Mouse (Mus musculus) ES-E14 (cell line): ENCODE data around the gene Dab2. TPM values are rescaled to one million over a fixed set of nuclear protein-coding genes. Genes with fewer than 3 reads are reported as not detected.

ENCODE experiments used
- DNase-seq: peaks from one replicate; pipeline ENCODE4 v3.0.0-alpha.2; 2013; ENCODE audit warnings: low read depth, low spot score
- H3K27ac ChIP-seq: 2 replicates; pipeline ENCODE4 v1.5.1; 2012; ENCODE audit warnings: low read depth, mild to moderate bottlenecking, low read length, moderate library complexity, mixed read lengths; ENCODE audit not compliant: poor library complexity, insufficient read depth, severe bottlenecking
- H3K36me3 ChIP-seq: 2 replicates; pipeline ENCODE4 v1.6.1; 2012; ENCODE audit warnings: mild to moderate bottlenecking, low read length, moderate library complexity, mixed read lengths; ENCODE audit not compliant: control insufficient read depth, poor library complexity, insufficient read depth, severe bottlenecking
- H3K4me1 ChIP-seq, 2 experiments: fragments of 150-350 bp in 1 of 2; sonication (generic) in 1 of 2; 2 replicates each; pipeline ENCODE4 v1.6.1; 2012; ENCODE audit warnings: low read length in 2 of 2, mild to moderate bottlenecking in 1 of 2, mixed read lengths in 1 of 2; ENCODE audit not compliant: control insufficient read depth in 2 of 2, insufficient read depth in 2 of 2, poor library complexity in 1 of 2
- H3K4me3 ChIP-seq, 2 experiments: fragments of 150-350 bp in 1 of 2; sonication (generic) in 1 of 2; 2 replicates each; pipeline ENCODE4 v1.5.1; 2012; ENCODE audit warnings: low read length in 2 of 2, low read depth in 1 of 2, mild to moderate bottlenecking in 1 of 2, mixed read lengths in 1 of 2; ENCODE audit not compliant: insufficient read depth in 1 of 2, poor library complexity in 1 of 2, severe bottlenecking in 1 of 2
- H3K9ac ChIP-seq: 2 replicates; pipeline ENCODE4 v1.6.1; 2012; ENCODE audit warnings: low read depth, mild to moderate bottlenecking, low read length, mixed read lengths; ENCODE audit not compliant: poor library complexity, insufficient read depth, severe bottlenecking
- H3K9me3 ChIP-seq: fragments of 150-350 bp; sonication (generic); 2 replicates; pipeline ENCODE4 v1.6.1; 2012; ENCODE audit warnings: low read depth, mild to moderate bottlenecking, low read length; ENCODE audit not compliant: control insufficient read depth, insufficient read depth
- CHD2 ChIP-seq: IDR thresholded peaks from 2 replicates; pipeline ENCODE4 v1.6.1; 2014; ENCODE audit warnings: mild to moderate bottlenecking, low read depth, low read length, inconsistent platforms
- HCFC1 ChIP-seq: IDR thresholded peaks from 2 replicates; pipeline ENCODE4 v1.6.1; 2012; ENCODE audit warnings: low read length, inconsistent platforms, borderline replicate concordance; ENCODE audit not compliant: insufficient read depth
- MAFK ChIP-seq: IDR thresholded peaks from 2 replicates; pipeline ENCODE4 v1.6.1; 2014; ENCODE audit warnings: mild to moderate bottlenecking, low read depth, low read length, inconsistent platforms; ENCODE audit not compliant: insufficient read depth
- ZC3H11A ChIP-seq: IDR thresholded peaks from 2 replicates; pipeline ENCODE4 v1.6.1; 2012; ENCODE audit warnings: low read depth, mild to moderate bottlenecking, inconsistent platforms, low read length, borderline replicate concordance
- ZNF384 ChIP-seq: IDR thresholded peaks from 2 replicates; pipeline ENCODE4 v1.6.1; 2012; ENCODE audit warnings: low read depth, low read length, inconsistent platforms
- in situ Hi-C, 2 experiments: fragments of 600-800 bp; cut with MboI; formaldehyde crosslinking; loops; one replicate each; pipeline ENCODE4 v1.15.1; 2025; ENCODE audit warnings: low sequenced_read_pairs in 2 of 2, inconsistent platforms in 1 of 2; ENCODE audit not compliant: unreplicated experiment in 2 of 2
- total RNA-seq: library from RNA; depleted of rRNA; stranded (reverse); fragments of 300-350 nt; gene quantifications from 2 replicates; pipeline ENCODE4 v1.2.3, GENCODE M21; 2012; rRNA removed

The Dab2 gene
- total RNA-seq, 1 experiment, result 11.5 TPM

DNA sequence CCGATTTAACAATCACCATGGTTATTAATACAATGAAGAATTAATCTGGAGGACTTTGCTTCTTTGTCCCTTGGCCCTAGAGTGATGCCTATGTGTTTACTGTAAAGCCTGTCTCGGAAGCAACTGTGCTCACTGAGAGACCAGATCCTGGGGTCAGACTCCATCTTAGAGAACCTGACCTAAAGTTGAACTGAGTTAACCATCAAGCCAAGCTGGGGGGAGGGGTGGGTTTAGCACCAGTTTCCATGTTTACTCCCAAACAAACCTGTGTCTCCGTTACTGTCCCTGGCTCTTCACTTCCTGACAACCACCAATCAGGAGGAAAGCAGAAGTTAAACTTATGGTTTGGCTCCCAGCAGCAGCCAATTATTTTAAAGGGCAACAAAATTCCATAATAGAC lies 184.0 kb downstream of the Dab2 start:
- H3K27ac ChIP-seq, result no peak overlapping the region
- TF ChIP-seq ZNF384, result no peak
- TF ChIP-seq MAFK, result no peak
- TF ChIP-seq HCFC1, result no peak
- TF ChIP-seq CHD2, result no peak
- TF ChIP-seq ZC3H11A, result no peak
- no peaks in the 10 kb centered on the region for H3K36me3 ChIP-seq
- no peak overlapping the region for H3K9ac ChIP-seq
- no peaks in the 10 kb centered on the region for H3K4me1 ChIP-seq
- H3K4me3 ChIP-seq, result no peak overlapping the region
- in situ Hi-C loops, result no loop called here
- no peaks in the 10 kb centered on the region for H3K9me3 ChIP-seq
- DNase-seq, result no peak

Other genes starting within 250 kb of the Dab2 start
- not detected in 2 replicates for gene C9, start 145.5 kb downstream of the Dab2 start, total RNA-seq
- gene Fyb, start 223.1 kb downstream of the Dab2 start, total RNA-seq, result not detected in 2 replicates